Mouse (Mus musculus): Measurements from ENCODE around the gene Snx32. TPM values are rescaled to one million over a fixed set of nuclear protein-coding genes. Genes with fewer than 3 reads are reported as not detected.

The Snx32 gene
- 4.9 and 5.7 TPM in 2 replicates for total RNA-seq (2014; fragmentation: Nextera tagmentation)
- 1.1 and 1.7 TPM in 2 replicates for total RNA-seq (2017)

GRCm38 (mm10) chr19:5510031-5511026, at the start of gene Snx32:
TSS of gene Snx32 (minus strand) at chr19:5510538.
- peak; percentile 85 for ATAC-seq (replicated peaks; ENCODE audit: poor library complexity, severe bottlenecking)

DNA sequence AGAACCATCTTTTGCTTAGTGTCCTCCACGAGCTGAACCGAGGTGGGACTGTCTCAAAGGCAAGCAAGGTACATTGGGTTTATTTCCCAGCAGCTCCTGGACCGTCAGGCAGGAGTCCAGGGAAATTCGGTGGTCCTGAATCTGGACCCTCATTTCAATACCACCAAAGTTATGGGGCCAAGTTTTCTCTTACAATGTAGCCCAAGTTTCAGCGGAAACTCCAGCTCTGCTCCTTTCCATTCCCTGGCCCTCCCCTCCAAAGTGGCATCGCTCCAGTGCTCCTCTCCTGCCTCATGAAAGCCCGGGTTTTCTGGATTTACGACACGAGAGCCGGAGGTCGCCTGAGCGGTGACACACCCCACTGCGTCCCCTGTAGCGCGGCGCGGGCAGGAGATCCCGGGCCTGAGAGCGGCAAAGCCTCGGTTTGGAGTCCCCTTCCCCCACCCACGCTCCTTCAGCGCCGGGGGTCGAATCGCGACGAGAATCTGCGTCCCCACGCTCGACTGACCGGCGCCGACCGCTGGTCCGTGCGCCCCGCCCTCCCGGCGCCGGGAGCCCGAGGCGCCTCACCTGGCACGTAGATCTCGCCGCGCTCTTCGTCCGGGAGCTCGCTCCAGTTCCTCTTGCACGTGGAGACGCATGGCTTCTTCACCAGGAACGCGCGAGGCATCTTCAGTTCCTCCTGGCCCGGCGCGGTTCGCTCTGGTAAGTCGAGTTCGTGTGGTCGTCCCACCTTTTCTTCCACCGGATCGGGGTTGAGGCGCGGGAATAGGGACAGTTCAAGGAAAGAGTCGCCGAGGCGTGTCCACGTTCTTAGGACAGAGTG, 49.5 kb upstream of the Snx32 start:
- peak; percentile 25; the same call in 1 of the 2 replicates for ATAC-seq (replicated peaks; ENCODE audit: poor library complexity, severe bottlenecking)

GRCm38 (mm10) chr19:5559229-5559628, 48.9 kb upstream of the Snx32 start:
- no peak for ATAC-seq (replicated peaks; ENCODE audit: poor library complexity, severe bottlenecking)

GRCm38 (mm10) chr19:5558770-5559169, 48.4 kb upstream of the Snx32 start:
- no peak for ATAC-seq (replicated peaks; ENCODE audit: poor library complexity, severe bottlenecking)

GRCm38 (mm10) chr19:5558169-5558568, 47.8 kb upstream of the Snx32 start:
- ATAC-seq (replicated peaks; ENCODE audit: poor library complexity, severe bottlenecking), result no peak

- ATAC-seq (replicated peaks; ENCODE audit: poor library complexity, severe bottlenecking), result no peak
Measured at GRCm38 (mm10) chr19:5554212-5554611, 43.9 kb upstream of the Snx32 start.

GRCm38 (mm10) chr19:5553802-5554201, 43.5 kb upstream of the Snx32 start:
- ATAC-seq (replicated peaks; ENCODE audit: poor library complexity, severe bottlenecking), result no peak

DNA sequence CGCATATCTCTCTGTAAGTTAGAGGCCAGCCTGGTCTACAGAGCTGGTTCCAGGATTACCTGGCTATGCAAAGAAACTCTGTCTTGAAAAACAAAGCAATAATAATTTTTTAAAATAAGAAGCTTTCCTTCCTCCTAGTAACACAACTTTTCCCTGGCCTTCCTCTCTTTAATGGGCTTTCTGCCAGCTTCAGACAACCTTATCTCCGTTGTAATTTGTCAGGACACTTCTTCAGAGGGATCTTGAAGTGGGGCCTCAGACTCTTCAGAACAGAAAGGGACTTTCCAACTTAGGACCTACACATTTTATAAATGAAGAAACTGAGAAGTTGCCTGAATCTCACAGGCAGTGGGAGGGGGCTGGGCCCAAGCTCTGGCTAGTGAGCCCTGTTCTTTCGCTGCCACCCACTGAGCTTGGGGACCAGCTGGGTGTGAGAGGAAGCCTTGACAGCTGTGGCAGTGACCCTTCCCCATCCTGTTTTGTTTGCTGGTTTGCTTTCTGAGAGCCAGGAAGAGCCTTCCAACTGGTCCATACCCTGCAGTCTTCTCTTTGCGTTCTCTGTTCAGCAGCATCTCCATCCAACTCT, 37.2 kb upstream of the Snx32 start:
- no peak for ATAC-seq (replicated peaks; ENCODE audit: poor library complexity, severe bottlenecking)

- ATAC-seq (replicated peaks; ENCODE audit: poor library complexity, severe bottlenecking), result no peak
Measured at GRCm38 (mm10) chr19:5544031-5544430, 33.7 kb upstream of the Snx32 start.

DNA sequence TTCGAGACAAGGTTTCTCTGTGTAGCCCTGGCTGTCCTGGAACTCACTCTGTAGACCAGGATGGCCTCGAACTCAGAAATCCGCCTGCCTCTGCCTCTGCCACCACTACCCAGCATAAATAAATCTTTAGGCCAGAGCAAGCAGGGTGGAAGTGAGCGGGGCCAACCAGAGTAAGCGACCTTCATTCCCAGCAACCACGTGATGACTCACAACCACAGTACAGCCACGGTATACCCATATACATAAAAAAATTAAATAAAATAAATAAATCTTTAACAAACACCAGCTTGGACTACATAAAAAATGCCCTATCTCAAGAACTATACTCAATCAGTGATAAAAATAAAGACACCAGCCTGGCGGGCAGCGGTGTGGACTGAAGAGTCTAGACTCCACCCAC, 33.0 kb upstream of the Snx32 start:
- ATAC-seq (replicated peaks; ENCODE audit: poor library complexity, severe bottlenecking), result no peak

- ATAC-seq (replicated peaks; ENCODE audit: poor library complexity, severe bottlenecking), result no peak
Measured at GRCm38 (mm10) chr19:5538786-5539185, 28.4 kb upstream of the Snx32 start.

- peak; percentile 20; the same call in 1 of the 2 replicates for ATAC-seq (replicated peaks; ENCODE audit: poor library complexity, severe bottlenecking)
Measured at GRCm38 (mm10) chr19:5532520-5532919, 22.2 kb upstream of the Snx32 start.

GRCm38 (mm10) chr19:5530138-5530524, 19.8 kb upstream of the Snx32 start:
- ATAC-seq (replicated peaks; ENCODE audit: poor library complexity, severe bottlenecking), result no peak

DNA sequence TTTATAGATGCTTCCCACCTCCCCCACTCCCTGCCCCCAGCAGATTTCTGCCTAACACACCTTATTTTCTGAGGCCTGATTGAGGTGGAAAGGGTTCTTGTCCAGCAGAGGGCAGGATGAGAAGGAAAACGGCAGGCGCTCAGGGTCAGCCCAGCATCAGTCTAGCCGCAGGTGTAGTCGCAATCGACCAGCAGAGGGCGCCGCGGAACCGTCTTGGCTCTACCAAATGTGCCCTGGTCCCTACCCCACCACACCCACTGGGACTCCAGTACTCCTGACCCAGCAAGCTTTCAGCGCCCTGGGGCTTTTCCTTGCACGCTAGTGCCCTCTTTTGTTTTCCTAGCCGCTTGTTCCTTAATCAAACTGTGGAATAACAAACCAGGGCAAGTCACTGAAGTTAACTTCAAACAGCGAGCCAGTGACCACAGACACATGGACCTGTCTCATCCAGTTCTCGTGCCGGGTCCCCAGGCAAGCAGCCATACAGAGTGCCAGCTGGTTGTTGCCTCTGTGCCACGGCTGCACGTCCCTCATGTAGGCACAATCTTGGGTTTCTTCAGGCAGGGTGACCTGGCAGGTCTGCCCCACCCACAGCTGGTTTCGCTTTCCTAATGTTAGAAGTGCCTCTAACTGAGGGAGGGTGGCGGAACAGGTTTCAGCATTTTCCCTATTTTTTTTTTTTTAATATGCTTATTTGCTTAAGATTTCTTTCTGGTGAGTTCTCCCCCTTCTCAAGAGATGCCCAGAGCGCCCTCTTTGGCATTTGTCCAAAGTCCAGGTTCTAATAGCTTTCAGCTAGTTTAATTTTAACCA, 19.2 kb upstream of the Snx32 start:
- ATAC-seq (replicated peaks; ENCODE audit: poor library complexity, severe bottlenecking), result peak; percentile 95

DNA sequence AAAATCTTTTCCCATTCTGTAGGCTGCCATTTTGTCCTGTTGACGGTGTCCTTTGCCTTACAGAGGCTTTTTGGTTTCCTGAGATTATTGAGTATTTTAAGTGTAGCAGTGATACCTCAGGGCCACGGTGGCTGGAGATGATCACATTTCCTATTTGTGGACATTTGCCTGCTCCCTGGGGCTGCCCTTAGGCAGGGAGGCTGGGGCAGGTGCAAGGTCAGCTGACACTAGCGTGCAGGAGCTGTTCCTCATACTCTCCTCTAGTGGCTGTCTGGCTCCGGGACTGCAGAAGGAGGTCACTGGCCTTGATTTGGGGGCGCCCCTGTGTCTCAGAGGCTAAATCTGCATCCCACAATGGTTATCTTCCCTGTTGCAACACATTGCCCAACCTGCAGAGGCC, 14.9 kb upstream of the Snx32 start:
- ATAC-seq (replicated peaks; ENCODE audit: poor library complexity, severe bottlenecking), result no peak

DNA sequence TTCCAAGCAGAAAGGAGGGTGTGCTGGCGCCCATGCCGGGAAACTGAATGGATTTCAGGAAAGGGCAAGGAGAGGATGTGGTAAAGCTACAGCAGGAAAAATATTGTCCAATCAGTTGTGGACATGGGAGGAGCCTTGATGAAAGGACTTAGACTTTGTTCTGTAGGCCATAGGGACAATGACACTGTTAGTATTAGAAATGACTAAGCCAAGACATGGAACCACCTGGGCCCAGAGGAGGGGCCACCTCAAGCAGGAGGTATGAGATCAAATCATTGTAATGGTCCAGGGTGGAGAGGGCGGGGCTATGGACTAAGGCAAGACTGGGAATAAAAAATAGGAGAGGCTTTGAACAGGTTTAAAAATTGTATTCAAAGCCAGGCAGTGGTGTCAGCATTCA, 8.4 kb upstream of the Snx32 start:
- ATAC-seq (replicated peaks; ENCODE audit: poor library complexity, severe bottlenecking), result no peak

GRCm38 (mm10) chr19:5516906-5517505, 6.7 kb upstream of the Snx32 start:
- ATAC-seq (replicated peaks; ENCODE audit: poor library complexity, severe bottlenecking), result no peak

- ATAC-seq (replicated peaks; ENCODE audit: poor library complexity, severe bottlenecking), result no peak
Measured at GRCm38 (mm10) chr19:5515840-5516777, 5.8 kb upstream of the Snx32 start.

All from granulocyte monocyte progenitor cell, adult 5-6 weeks (primary cell).